Mouse (Mus musculus): ENCODE measurements around the gene Pbx3.

Pbx3 gene

GRCm38 (mm10) chr2:34372305-34373301 lies at the start of gene Pbx3:
Gene Pbx3, minus strand, starts transcription at chr2:34373142.
- DNase-seq, result peak; percentile 98

GRCm38 (mm10) chr2:34420256-34420655 lies 47.3 kb upstream of the Pbx3 start:
- no peak for DNase-seq

DNA sequence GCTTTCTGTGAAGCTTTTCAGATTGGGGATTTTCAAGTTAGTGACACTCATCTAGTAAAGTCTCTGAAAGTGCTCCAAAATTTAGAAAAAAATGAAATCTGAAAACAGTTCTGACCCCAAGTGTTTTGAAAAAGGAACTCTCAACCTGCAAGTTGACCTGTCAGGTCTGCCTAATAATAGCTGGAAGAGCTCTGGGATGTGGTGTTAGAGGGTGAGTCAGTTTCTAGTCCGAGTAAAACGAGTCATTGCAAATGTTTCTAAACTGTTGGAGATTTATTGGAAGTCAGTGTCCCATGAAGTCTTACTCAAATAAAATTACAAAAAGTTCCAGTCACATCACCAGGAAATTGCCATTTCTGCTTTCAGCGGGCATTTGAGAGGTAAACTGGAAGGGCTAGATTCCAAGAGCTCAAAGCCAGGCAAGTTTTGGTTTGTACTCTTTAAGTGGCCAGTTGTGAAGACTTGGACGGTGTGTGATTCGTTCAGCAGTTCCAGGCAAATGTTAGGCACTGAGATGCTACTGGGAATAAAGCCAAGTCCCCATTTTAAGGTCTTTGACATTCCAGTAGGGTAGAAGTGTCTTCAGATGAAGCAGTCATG lies 36.9 kb upstream of the Pbx3 start:
- no peak for DNase-seq

GRCm38 (mm10) chr2:34408341-34408740 lies 35.4 kb upstream of the Pbx3 start:
- no peak for DNase-seq

DNA sequence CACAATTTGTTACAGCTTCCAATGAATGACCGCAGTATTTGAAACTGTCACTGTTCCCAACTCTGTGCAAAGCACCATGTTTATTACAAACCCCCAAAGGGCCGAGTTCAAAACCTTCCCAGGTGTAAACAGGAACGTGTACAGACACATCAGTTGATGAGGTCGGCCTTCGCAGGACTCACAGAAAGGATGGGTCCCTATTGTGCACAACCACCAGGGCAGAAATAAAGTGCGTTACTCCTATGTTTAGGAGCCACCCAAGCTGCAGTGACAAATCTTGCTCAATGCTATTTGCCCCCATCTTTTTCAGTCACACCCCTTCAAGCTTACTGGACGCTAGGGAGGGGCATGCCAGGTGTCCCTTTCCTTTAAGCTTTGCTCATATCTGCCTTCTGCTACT lies 34.7 kb upstream of the Pbx3 start:
- no peak for DNase-seq

DNA sequence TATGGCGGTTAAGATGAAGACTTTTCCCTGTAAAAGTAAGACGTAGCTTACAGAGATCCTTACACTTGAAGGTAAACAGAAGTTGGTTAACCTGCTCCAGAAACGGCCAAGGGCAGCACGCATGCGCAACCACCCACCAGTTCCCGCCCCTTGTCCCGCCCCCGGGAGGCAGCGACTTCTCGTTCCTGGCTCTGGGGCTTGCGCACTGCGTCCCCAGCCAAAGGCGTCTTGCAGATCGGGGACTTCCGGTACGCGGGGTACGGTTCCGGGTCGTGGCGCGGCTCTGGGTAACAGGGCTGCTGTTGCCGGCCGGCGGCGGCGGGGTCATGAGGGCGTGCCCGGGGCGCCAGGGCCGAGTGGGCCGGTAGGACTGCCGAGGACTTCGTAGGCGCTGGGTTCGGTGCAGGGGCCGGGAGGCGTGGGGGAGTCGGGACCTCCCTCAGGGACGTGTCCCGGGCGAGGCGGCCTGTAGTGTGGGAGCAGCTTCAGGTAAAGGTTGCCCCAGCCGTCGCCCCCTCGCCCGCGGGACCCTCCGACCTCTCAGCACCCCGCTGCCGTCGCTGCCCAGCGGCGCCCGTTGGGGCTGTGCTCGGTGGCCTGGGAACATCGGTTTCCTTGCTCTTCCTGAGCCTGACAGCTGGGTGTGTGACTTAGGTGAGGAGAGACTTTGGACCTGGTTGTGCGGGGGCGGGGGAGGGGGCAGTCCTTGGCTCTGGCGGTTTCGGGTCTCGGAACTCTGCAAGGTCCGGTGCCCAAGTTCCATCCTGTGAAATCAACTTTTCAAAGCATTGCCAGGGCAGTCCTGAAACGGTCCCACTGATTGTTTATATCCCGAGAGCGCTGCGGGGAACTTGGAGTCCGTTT lies 33.9 kb upstream of the Pbx3 start, which contains the start of gene Mapkap1:
Gene Mapkap1, plus strand, starts transcription at position 171 of the 864 bp plus-strand sequence.
- peak; percentile 98 for DNase-seq

GRCm38 (mm10) chr2:34399535-34399934 lies 26.6 kb upstream of the Pbx3 start:
- DNase-seq, result no peak

GRCm38 (mm10) chr2:34378930-34379329 lies 6.0 kb upstream of the Pbx3 start:
- no peak for DNase-seq

- DNase-seq, result no peak
Measured at GRCm38 (mm10) chr2:34374349-34374748, 1.4 kb upstream of the Pbx3 start.

GRCm38 (mm10) chr2:34373886-34374285 lies 944 bp upstream of the Pbx3 start:
- DNase-seq, result no peak

DNA sequence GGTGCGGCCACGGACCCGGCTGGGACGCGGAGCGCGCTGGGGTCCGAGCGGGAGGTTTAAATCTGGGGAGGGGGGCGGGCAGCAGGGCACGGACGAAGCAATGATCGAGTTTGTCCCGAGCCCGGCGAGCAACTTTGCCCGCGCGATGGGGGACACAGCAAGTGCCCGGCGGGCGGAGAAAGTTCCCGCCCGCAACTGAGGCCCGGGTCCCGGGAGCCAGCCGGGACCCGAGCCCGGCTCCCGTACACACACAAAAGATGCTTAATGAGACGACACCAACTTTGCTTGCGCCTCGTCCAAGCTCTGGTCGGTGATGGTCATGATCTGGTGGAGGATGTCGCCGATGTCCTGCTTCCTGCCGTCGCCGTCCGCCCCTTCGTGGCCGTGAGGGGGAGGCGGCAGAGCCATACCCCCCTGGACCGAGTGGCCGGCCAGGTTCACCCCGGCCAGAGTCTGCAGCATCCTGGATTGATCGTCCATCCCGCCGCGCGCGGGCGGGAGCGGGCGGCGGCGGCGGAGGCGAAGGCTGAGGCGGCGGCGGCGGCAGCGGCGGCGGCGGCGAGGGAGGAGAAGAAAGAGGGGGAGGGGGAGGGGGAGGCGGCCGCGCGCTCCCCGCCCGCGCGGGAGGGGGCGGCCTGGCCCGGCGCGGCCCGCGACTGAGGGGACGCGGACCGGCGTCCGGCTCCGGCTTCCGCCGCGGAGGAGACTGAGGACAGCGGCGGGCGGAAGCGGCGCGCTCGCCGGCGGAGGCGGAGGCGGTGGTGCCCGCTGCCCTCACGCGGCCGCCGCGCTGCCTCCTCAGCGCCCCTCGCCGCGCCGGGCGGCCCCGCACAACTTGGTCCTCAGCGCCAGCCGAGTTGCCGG lies 1.3 kb downstream of the Pbx3 start:
- DNase-seq, result peak; percentile 86

GRCm38 (mm10) chr2:34370725-34371440 lies 2.1 kb downstream of the Pbx3 start:
- peak; percentile 61 for DNase-seq

- no peak for DNase-seq
Measured at GRCm38 (mm10) chr2:34370349-34370724, 2.6 kb downstream of the Pbx3 start.

DNA sequence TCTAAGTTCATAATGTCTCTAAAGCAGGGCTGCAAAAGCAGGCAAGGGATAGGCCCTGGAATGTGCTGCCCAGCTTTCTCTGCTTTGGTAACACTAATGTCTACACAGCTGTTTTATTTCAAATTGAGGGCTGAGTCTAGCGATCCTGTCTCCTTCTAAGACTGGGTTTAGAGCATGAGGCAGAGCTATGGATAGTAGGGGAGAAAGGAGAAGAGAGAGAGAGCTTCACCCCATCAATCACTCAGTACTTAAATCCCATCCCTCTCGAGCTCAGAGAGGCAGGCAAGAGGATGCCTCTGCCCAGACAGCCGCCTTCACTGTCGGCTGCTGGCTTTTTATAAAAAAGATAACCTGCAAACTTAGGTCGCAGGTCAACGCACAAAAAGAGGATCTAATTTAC lies 4.5 kb downstream of the Pbx3 start:
- peak; percentile 57 for DNase-seq

- DNase-seq, result no peak
Measured at GRCm38 (mm10) chr2:34367024-34367423, 5.9 kb downstream of the Pbx3 start.

DNA sequence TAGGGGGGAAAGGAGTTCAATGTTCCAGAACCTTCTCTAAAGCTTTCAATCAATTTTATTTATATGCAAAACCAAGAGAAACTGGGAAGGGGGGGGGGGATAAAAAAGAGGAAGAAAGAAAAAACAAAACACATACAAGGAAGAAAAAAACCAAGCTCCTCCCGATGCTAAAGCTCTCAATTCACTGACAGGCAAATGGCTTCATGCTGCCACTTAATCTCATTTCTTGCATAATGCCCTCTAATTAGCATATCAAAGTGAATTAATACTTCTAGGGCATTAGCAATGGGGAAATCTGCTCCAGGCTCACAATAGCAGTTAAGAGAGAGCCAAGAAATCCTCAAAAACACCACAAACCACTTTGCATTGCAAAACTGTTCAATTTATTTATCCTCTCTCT lies 9.3 kb downstream of the Pbx3 start:
- DNase-seq, result no peak

DNA sequence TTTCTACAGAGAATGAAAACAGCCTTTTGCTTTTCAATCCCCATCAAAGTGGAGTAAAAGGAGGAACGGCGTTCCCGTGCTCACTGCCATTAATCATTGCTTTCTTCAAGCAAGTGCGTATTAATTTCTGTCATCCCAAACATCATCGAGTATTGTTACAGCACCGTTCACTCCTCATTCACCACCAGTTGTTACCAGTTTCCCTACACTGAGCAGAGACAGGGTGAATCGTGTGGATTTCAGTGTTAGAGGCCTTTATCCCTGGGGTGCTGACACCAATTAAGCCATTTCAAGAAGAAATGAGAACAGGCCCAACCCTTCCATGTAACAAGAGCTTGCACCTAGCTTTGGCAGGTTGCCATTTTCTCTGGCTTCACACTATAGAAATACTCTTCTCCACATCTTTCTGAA lies 17.1 kb downstream of the Pbx3 start:
- DNase-seq, result peak; percentile 60

- no peak for DNase-seq
Measured at GRCm38 (mm10) chr2:34352006-34352405, 20.9 kb downstream of the Pbx3 start.

DNA sequence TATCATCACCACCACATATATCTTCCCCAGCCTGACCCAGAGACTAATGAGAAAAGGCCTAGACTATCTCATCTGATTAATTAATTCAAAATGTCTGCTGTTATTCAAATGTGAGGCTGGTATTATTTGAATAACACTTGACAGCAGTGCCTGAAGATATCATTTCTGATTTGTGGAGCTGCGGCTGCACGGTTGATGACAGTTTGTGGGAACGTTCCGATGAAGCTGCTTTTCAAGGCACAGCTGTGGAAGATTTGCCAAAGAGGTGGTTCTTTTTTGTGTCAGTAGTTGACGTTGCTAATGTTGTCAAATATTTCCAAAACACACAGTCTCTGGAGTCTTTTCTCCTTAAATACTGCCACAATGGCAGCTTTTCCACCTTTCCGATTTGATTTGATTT lies 25.8 kb downstream of the Pbx3 start:
- no peak for DNase-seq

DNA sequence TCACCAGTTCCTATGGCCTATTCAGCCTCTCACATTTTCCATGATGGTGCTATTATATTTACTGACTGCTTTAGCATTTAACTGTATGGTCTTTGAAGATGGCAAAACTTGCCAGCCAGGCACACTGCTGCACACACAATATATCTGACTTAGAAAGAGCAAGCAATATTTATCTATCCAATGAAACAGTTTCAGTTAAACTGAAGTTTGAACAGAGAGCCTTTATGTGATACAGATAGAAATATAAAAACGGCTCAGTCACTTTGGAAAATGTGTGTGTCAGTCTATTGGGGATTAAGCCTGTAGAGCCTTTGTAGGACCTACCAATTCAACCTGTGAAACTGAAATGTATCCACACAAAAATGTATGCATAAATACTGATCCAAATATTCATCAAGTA lies 74.3 kb downstream of the Pbx3 start:
- DNase-seq, result no peak

GRCm38 (mm10) chr2:34298202-34298601 lies 74.7 kb downstream of the Pbx3 start:
- no peak for DNase-seq
